Mouse (Mus musculus) hematopoietic stem cell, adult 5-6 weeks (primary cell): ENCODE measurements at regions not wholly inside any gene's neighbourhood (a gene's known extent, or its start where the extent isn't known, plus 50 kb on each side); places are given as distances from the start of the nearest gene placed in this dataset.
A peak's percentile ranks its signal among the peaks of the same experiment; 100 is the strongest.

Experiments used
- ATAC-seq, 2 experiments: fragments of 125-278 bp in 1 of 2; replicated peaks in 1 of 2; 2 replicates each; pipeline ENCODE4 v1.8.0; 2016 to 2017; ENCODE audit warnings: inconsistent platforms in 2 of 2, mild to moderate bottlenecking in 2 of 2, moderate number of reproducible peaks in 2 of 2, low read depth in 1 of 2, moderate TSS enrichment in 1 of 2; ENCODE audit not compliant: low FRiP score in 2 of 2, poor library complexity in 2 of 2, severe bottlenecking in 2 of 2, insufficient read depth in 1 of 2, low TSS enrichment in 1 of 2

DNA sequence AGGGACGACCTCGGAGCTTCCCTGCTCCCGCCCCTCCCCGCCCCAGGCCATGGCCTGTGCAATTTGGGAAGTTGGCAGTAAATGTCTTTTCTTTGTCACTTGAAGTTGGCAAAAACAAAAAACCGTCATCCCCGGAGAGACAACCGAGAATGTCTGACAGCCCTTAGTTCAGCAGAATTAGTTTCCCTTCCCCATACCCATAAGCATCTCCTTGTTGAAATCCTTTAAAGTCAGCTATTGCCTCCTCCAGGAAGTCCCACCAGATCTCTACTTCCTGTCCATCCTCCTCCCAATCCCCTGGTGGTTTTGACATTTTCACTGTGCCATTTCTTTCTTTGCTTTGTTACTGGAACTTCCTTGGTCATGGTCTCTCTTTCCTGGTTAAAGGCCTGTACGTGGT is 54.8 kb downstream of the Foxb1 start:
- ATAC-seq, result no peak

DNA sequence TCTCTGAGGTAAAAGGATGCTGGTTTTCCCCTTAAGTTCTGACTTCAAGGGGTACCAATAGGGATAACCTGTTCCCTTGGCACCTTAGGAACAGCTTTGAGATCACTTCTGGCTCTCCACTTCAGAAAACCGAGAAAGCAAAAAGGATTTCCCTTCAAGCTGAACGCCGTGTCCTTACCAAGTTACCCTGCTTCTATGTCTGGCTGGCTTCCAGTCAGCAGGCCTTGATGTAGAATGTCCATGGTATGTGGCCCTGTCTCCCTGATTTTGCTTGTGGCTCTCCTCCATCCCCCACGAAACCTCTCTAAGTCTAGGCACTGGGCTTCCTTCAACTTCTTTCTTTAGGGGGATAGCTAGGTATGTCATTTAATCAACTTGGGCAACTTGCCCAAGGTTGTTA is 55.7 kb downstream of the Foxb1 start:
- no peak for ATAC-seq

DNA sequence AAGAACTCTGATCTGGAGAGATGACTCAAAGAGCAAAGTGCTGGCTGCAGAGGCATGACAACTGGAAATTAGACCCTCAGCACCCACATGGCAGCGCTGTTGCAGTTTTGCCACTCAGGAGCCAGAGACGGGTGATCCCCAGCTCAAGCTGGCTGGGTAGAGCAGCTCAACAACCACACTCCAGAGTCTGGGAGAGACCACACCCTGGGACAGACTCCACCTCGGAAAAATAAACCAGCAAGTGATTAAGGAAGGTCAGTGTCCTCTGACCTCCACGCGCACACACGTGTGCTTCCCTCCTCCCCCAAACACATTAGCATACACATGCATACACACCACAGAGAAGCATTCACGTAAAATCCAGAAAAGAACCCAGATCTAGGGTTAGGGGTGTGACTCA is 57.0 kb downstream of the Foxb1 start:
- ATAC-seq, result no peak

GRCm38 (mm10) chr9:69702156-69702928 is 58.4 kb downstream of the Foxb1 start:
- no peak for ATAC-seq

DNA sequence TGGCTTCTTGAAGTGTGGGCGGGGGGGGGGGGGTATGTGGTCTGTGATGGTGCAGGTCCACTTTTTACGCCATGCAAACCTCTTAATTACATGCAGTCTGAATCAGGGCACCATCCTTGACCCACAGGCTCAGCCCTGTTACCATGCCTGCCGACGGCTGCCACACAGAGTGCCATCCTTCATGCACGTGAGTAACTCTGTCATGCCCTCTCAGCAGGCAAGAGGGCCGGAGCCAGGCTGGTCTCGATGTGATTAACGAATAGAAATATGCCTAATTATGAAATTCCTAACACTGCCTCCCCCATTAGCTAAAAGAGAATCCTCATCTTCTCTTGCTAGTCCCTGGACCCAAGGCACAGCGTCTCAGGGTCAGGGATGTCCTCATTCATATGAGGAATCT is 60.0 kb downstream of the Foxb1 start:
- ATAC-seq, result no peak

DNA sequence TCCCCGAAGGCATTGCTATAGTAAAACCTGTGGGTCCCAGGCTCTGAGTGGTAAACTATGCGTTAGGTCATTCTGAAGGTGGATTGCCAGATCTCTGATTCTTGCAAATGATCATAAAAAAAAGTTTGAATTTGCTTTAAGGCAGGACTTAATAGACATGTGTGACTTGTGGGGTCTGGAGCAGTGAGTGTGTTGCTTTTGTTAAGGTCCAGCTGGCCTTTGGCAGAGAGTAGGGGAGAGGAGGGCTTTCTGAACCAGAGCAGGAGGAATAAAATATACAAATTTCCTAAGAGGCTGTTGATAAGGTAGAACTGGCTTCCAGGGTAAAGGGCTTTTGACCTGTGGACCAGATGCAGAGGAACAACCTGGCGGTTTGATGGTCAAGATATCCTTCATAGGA is 69.0 kb downstream of the Foxb1 start:
- no peak for ATAC-seq

GRCm38 (mm10) chr9:69687349-69688123 is 73.2 kb downstream of the Foxb1 start:
- no peak for ATAC-seq

DNA sequence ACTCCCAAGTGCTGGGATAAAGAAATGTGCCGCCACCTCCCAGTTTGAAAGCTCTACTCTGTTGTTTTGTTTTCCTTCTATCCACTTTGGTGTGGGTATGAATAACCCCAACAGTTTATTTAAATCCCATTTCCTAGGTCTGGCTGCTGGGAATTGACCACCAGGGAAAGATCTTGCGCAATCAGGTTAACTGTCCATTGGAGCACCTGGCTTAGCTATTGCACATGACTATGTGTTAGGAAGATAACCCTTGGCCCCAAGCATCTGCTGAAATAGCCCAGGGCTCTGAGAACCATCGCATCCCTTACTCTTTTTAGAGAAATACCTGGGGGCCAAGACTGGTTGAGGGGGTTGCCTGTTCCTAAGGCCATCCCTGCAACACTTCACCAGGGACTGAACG is 74.0 kb downstream of the Foxb1 start:
- ATAC-seq, result no peak

DNA sequence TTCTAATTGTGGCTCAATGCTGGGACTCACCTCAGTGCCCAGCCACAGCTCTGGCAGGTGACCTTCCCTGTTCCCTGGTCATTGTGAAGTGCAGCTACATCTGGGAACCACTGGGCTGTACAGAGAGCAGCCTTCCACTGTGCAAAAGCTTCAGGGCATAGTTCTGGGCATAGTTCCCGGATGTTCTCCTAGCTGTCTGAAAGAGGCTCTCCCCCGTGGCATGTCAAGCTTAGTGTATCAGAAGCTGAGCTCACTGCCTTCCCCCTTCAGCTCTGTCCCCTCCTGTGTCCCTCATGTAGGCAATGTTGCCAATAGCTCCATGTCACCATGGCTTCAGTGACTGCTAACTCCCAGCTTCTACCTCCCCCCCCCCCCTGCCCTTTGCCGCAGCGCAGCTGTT is 75.1 kb downstream of the Foxb1 start:
- ATAC-seq, result no peak

DNA sequence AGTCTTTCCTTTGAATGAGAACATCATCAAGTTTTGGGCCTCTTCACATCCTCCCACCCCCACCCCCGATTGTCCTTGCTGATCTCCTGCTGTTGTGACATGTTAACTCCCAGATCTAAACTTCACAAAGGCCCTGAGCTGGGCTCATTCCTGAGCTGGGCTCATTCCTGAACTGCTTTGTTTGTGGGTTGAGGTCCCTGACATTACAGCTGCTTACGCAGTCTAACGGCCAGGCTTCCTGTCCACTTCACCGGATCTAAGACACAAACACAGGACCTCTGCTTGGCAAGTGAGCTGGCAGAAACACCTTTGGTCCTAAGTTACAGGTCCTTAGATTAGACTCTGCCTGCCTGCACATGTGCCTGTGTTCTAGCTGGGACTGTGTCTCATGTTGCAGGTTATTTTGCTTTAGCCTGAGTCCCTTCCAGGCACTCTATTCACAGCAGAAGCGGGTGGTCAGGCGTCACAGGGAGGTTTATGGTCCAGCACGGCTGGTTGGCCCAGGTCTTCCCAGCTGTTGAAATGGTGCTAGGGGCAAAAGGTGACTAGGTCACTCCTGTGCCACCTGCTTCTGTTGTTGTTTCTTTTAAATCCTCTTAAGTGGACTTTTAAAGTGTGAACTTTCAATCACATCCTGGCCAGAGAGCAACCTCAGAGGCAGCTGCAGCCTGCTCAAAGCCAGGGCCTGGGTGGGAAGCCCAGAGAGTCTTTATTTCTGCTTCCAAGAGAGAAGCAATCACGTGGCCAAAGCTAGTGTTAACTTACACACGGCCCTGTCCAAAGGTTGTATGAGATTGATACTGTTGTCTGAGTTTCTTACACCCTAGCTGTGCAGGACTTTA is 79.1 kb downstream of the Foxb1 start:
- no peak for ATAC-seq

- ATAC-seq, result no peak
Measured at GRCm38 (mm10) chr9:69678634-69679033, 82.1 kb downstream of the Foxb1 start.

GRCm38 (mm10) chr9:69673463-69674105 is 87.2 kb downstream of the Foxb1 start:
- no peak for ATAC-seq

DNA sequence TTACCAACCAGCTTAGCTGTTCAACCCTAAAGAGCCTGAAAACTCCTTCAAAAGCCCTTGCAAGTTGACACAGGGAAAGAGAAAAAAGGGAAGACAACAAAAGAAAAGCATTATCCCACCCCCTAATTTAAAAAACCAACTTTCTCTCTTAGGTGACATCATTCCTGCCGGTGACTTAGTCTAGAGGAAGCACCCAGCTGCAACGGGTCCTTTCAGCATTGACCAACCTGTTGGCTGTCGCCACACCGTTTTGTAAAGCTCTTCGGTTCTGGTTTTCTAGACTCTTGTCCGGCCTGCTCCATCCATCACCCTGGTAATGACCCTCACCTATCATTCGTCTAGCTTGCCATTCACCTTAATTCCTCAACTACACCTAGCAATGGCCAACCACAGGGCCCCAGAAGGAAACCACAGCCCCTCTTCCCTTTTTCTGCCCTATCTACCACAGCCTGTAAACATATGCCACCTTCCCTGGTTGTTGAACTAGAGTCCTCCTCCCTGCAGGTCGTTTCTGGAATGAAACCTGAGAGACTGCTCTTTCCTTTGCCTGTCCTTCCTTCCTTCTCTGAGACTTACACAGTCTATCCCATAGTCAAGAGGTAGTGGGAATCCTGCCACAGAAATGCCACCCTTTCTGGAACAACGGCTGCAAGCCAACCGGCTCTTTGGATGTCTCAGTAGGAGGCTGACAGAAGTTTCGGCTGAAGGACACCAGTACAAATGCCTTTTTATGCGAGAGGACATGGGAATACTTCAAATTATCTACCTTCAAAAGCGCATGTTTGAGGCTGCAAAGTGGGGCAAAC is 87.9 kb downstream of the Foxb1 start:
- ATAC-seq, result peak; percentile 56 to 80; a peak in 3 of 4 replicates

DNA sequence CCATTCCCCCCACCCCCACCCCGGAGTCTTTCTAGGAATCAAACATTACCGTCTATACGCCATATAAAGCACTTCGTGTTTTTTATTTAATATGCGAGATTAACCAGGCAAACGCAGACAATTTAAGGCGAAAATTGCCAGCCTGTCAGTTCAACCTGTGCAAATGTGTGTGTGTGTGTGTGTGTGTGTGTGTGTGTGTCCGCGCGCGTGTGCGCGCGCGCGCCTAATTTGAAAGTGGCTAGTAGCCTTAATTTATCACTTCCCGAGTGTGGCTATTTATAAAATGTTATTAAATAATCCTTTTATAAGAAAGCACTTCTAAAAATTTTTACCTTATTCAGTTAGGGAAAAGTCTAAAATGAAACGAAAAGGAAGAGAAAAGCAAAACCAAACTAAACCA is 89.5 kb downstream of the Foxb1 start:
- ATAC-seq, result no peak

DNA sequence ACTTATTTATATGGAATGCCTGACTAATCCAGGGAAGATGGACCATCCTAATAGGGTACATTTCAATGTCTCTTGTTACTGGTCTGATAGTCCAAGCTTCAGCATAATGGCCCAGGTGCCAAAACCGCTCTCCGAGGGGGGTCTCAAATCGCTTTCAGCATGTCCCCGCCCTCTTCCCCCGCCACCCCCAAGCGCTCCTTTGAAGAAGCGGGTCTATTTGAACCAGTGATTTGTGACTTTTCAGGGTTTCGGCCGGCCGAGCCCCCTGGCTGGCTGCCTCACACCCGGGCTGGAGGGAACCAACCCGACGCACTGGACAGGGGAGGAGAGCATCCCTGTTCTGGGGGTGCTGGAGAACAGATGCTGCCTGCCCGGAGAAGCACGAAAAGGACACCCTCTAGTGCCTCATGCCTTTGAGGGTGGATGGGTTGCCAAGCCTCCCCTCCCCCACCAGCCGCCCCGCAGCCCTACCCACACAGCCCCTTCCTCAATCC is 90.1 kb downstream of the Foxb1 start:
- ATAC-seq, result no peak

- no peak for ATAC-seq
Measured at GRCm38 (mm10) chr9:69669611-69670550, 90.9 kb downstream of the Foxb1 start.
